Mouse (Mus musculus): Measurements from ENCODE around the gene Ucma. TPM values are rescaled to one million over a fixed set of nuclear protein-coding genes. Genes with fewer than 3 reads are reported as not detected.

Ucma gene
- polyA plus RNA-seq, 1 experiment from 2014 or later: 5.5 TPM

DNA sequence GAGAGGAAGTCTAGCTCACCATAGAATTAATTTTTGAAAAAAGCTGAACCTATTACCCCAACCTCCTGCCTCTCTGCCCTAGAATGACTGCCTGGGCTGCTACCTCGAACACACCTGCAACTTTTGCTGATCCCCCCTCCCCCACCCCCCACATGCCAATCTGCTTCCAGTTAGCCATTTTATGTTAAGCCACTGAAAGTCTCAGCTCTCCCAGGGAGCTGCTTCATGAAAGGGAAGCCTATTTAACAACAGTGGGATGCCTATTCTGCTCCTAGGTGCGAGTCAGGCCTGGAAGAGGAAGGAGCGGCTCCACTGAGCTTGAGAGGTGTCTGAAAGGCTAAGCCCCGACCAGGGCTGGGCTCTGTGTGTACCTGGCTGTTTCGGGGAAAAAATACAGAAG, 8.1 kb downstream of the Ucma start:
- Histone ChIP-seq H3K36me3 (no peaks in the 10 kb centered on the region), H3K27ac (no peak overlapping the region), H3K27me3 (no peaks in the 10 kb centered on the region), H3K9ac (no peak overlapping the region), H3K4me1 (0 out of 2 replicates have a peak, but pooled peaks cover 2% of the 10 kb centered on the region), H3K9me3 (no peaks in the 10 kb centered on the region), H3K4me2 (no peak overlapping the region), H3K4me3 (no peak overlapping the region)
- ATAC-seq (ENCODE audit: insufficient number of reproducible peaks, low FRiP score, low TSS enrichment, low read depth): no peak
- 24% methylated on average over 5 of the region's 5 CpGs for WGBS

DNA sequence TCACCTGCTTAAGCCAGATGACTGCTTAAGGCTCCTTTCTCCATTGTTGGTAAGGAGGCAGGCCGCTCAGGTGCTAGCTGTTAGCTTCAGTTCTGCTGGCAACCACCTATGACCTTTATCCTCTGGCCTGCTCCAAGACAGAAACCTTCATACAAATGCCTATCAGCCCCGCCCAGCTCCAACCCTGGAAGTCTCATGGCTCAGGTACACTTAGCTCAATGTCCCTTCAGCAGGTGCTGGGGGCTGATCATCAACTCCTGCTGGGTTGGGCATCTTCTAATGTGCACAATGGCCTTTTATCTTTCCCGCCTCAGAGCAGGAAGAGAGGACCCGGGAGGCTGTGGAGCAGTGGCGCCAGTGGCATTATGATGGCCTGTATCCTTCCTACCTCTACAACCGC, 9.1 kb downstream of the Ucma start:
- H3K27ac ChIP-seq: no peak overlapping the region
- H3K4me3 ChIP-seq: no peak overlapping the region
- no peaks in the 10 kb centered on the region for H3K9me3 ChIP-seq
- no peak overlapping the region for H3K4me2 ChIP-seq
- 0 out of 2 replicates have a peak, but pooled peaks cover under 1% of the 10 kb centered on the region for H3K36me3 ChIP-seq
- H3K9ac ChIP-seq: no peak overlapping the region
- H3K27me3 ChIP-seq: no peaks in the 10 kb centered on the region
- H3K4me1 ChIP-seq: 0 out of 2 replicates have a peak, but pooled peaks cover 2% of the 10 kb centered on the region
- no peak for ATAC-seq (ENCODE audit: insufficient number of reproducible peaks, low FRiP score, low TSS enrichment, low read depth)
- WGBS: 73% methylated on average over 6 of the region's 6 CpGs

DNA sequence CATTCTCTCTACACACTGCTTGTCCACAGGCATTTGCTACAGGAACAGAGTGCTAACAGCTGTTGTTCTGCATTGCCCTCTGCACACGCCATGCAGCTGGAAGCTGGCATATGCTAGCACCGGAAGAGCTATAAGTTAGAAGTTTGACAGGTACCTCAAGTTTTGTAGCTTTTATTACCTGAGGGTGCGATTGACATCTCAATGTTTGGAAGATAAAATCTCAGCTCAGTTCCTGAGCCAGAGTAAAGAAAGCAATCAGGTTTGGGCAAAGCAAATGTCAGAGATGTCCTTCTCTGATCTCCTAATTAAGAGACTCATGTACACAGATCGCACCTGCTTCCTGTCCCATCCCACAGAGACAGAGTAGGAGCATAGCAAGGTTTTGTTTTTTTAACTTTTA, 10.9 kb downstream of the Ucma start:
- Histone ChIP-seq H3K27ac (0 out of 2 replicates have a peak overlapping the region, but pooled peaks have one; percentile 38), H3K9me3 (no peaks in the 10 kb centered on the region), H3K9ac (no peak overlapping the region), H3K4me3 (no peak overlapping the region), H3K27me3 (no peaks in the 10 kb centered on the region), H3K36me3 (peaks cover 14% of the 10 kb centered on the region), H3K4me1 (0 out of 2 replicates have a peak, but pooled peaks cover 2% of the 10 kb centered on the region), H3K4me2 (no peak overlapping the region)
- 59% methylated on average over 4 of the region's 4 CpGs for WGBS
- ATAC-seq (ENCODE audit: insufficient number of reproducible peaks, low FRiP score, low TSS enrichment, low read depth): no peak

DNA sequence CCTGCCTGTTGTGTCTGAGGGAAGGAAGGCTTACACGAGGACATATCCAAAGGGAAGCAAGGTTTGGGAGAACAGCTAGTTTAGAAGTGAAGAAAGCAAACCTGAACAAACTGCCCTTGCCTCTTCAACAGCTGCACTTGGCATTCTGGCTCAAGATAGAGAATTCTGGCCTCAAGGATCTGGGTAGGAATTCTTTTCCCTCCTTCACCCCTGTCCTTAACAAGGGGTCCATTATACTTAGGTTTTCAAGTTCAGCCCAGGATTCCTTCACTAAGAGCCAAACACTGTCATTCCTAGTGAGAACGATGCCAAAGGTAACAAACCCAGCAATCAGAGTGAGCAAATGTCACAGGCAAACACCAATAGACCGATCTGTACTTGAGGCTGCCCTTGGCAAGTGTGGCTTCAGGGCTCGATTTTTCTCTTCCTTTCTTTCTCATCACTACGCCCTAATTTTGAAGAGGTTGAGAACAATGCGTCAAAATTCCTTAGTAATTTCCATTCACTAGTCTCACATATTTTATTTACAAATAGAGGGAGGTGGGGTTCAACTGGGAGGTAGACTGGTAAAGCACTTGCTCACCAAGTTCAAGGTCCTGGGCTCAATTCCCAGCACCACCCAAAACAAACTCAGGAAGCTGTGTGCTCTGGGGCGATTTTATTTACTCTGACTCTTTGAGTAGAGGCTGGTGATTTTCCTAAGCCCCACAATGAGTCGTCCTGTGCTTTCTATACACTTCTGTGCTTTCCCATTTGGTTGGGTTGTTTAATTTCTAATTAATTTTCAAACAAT, 11.7 kb downstream of the Ucma start:
- Histone ChIP-seq H3K27me3 (no peaks in the 10 kb centered on the region), H3K36me3 (peaks cover 17% of the 10 kb centered on the region), H3K4me3 (no peak overlapping the region), H3K9me3 (no peaks in the 10 kb centered on the region), H3K27ac (0 out of 2 replicates have a peak overlapping the region, but pooled peaks have one; percentile 38), H3K4me1 (0 out of 2 replicates have a peak, but pooled peaks cover 2% of the 10 kb centered on the region), H3K4me2 (no peak overlapping the region), H3K9ac (no peak overlapping the region)
- no peak for ATAC-seq (ENCODE audit: insufficient number of reproducible peaks, low FRiP score, low TSS enrichment, low read depth)
- WGBS: 76% methylated on average over 8 of the region's 8 CpGs

DNA sequence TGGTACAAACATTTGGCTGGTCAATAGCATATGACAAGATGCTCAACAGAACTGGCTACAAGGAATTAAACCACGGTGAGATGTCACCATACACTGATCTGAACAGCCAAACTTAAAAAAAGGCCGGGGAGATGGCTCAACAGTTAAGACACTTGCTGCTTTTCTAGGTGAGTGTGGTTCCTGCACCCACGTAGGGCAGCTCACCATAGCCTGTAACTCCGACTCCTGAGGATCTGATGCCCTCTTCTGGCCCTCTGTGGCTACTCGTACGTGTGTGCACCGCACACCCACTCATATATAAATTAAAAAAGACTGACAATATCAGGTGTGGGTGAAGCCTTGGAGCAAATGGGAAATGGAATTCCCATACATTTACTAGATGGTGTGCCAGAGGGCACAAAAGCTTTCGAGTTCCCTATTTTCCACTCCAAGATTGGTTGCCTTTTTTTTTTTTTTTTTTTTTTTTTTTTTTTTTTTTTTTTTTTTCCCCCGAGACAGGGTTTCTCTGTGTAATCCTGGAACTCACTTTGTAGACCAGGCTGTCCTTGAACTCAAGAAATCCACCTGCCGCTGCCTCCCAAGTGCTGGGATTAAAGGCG, 13.0 kb downstream of the Ucma start:
- H3K4me1 ChIP-seq: 0 out of 2 replicates have a peak, but pooled peaks cover 2% of the 10 kb centered on the region
- 78% methylated on average over 11 of the region's 11 CpGs for WGBS

DNA sequence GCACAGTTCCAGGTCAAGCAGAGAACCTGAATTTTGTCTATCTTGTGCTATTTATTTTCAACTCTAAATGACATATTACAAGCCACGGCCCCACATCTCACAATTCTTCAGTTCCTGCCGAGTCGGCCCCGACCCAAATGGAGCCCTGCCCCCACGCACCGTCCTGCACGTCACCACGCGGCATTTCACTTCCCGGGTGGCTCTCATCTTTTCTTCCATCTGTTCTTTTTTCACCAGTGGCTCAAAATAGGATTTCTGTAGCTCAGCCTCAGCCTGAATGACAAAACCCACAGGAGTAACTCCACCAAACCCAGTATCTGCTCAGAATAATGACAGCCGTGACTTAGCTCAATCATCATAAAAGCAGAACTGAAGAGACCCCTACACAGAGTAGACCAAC, 17.7 kb downstream of the Ucma start:
- 91% methylated on average over 11 of the region's 11 CpGs for WGBS
- Histone ChIP-seq H3K27me3 (no peaks in the 10 kb centered on the region), H3K9ac (no peak overlapping the region), H3K4me1 (no peaks in the 10 kb centered on the region), H3K4me3 (no peak overlapping the region), H3K4me2 (no peak overlapping the region), H3K36me3 (peaks cover 51% of the 10 kb centered on the region), H3K27ac (no peak overlapping the region), H3K9me3 (no peaks in the 10 kb centered on the region)
- ATAC-seq (ENCODE audit: insufficient number of reproducible peaks, low FRiP score, low TSS enrichment, low read depth): no peak

More for the DNA sequence above, 13.0 kb downstream of the Ucma start:
- peaks cover 23% of the 10 kb centered on the region for H3K36me3 ChIP-seq
- ATAC-seq (ENCODE audit: insufficient number of reproducible peaks, low FRiP score, low TSS enrichment, low read depth): no peak
- H3K4me3 ChIP-seq: no peak overlapping the region
- H3K27ac ChIP-seq: no peak overlapping the region
- H3K9me3 ChIP-seq: no peaks in the 10 kb centered on the region
- no peaks in the 10 kb centered on the region for H3K27me3 ChIP-seq
- no peak overlapping the region for H3K9ac ChIP-seq
- H3K4me2 ChIP-seq: no peak overlapping the region

DNA sequence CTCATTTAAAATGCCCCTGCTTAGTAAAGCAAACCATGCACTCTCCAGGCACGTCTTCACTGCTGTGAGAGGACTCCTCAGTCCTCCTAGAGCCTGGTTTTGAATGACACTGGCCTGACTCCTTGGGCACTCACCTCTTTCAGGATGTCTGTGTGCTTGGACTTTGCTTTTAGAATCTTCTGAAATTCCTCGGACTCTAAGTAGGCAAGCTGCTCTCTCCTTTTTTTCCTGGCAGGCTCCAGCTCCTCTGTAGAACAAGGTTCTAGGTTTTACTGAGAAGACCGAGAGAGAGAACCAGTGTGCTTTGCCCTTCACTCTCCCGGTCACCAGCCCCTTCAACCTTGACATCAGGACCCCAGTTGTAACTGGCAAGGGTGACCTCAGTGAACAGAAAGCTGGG, 18.5 kb downstream of the Ucma start:
- Histone ChIP-seq H3K27me3 (no peaks in the 10 kb centered on the region), H3K9me3 (no peaks in the 10 kb centered on the region), H3K4me2 (no peak overlapping the region), H3K27ac (no peak overlapping the region), H3K4me3 (no peak overlapping the region), H3K36me3 (peaks cover 56% of the 10 kb centered on the region), H3K4me1 (no peaks in the 10 kb centered on the region), H3K9ac (no peak overlapping the region)
- WGBS: 91% methylated on average over 4 of the region's 4 CpGs
- ATAC-seq (ENCODE audit: insufficient number of reproducible peaks, low FRiP score, low TSS enrichment, low read depth): no peak

DNA sequence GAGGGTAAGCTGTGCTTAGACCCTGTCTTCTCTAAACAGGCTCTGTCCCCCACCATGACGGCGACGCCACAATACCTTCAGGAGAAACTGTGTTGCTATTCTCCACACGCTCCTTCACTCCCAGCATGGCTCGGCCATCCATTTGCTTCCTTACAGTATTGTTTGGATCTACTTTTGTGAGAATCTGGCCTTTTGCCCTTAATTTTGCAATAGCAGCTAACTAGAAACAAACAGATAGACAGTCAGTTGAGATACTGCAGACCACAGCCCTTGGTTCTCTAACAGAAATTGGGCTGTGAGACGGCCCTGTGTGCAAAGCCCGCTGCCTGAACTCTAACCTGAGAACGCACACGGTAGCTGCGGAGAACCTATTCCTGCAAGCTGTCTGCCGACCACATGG, 19.7 kb downstream of the Ucma start:
- Histone ChIP-seq H3K4me3 (no peak overlapping the region), H3K9me3 (no peaks in the 10 kb centered on the region), H3K27ac (no peak overlapping the region), H3K9ac (no peak overlapping the region), H3K4me1 (no peaks in the 10 kb centered on the region), H3K27me3 (no peaks in the 10 kb centered on the region), H3K36me3 (peaks cover 62% of the 10 kb centered on the region), H3K4me2 (no peak overlapping the region)
- no peak for ATAC-seq (ENCODE audit: insufficient number of reproducible peaks, low FRiP score, low TSS enrichment, low read depth)
- WGBS: 92% methylated on average over 11 of the region's 11 CpGs

DNA sequence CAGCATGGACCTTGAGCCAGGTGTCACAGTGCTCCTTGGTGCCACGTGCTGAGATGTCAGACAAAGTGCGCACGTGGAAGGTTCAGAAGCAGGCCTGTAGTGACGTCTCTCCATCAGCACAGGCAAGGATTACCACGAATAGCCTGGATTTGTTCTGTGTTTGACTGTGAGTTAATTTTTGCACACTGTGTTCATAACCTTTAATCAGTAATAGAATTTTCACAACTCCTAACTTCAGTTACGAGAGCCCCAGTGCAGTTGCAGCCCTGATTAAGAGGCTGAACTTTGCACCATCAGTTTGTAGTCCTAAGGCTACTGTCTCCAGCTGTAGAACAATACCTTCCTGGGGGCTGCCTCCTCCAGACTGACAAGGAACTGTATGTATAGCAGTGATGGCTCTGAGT, 20.5 kb downstream of the Ucma start:
- no peak for ATAC-seq (ENCODE audit: insufficient number of reproducible peaks, low FRiP score, low TSS enrichment, low read depth)
- Histone ChIP-seq H3K4me3 (no peak overlapping the region), H3K36me3 (peaks cover 62% of the 10 kb centered on the region), H3K9me3 (no peaks in the 10 kb centered on the region), H3K9ac (no peak overlapping the region), H3K4me1 (no peaks in the 10 kb centered on the region), H3K27ac (no peak overlapping the region), H3K27me3 (no peaks in the 10 kb centered on the region), H3K4me2 (no peak overlapping the region)
- WGBS: 89% methylated on average over 6 of the region's 6 CpGs

DNA sequence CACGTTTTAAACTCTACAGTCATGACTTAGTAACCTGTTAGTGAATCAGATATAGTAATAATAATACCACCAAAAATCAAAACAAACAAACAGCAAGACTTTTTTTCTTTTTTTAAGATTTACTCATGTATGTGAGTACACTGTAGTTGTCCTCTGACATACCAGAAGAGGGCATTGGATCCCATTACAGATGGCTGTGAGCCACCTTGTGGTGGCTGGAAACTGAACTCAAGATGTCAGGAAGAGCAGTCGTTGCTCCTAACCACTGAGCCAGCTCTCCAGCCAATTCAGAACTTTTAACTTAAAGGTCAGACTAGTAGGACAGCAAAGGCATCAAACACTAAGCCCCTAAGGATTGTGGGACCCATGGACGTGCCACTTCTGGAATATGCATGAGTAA, 23.0 kb downstream of the Ucma start:
- Histone ChIP-seq H3K4me2 (no peak overlapping the region), H3K36me3 (peaks cover 57% of the 10 kb centered on the region), H3K9me3 (no peaks in the 10 kb centered on the region), H3K4me1 (no peaks in the 10 kb centered on the region), H3K4me3 (no peak overlapping the region), H3K27me3 (no peaks in the 10 kb centered on the region), H3K9ac (no peak overlapping the region), H3K27ac (no peak overlapping the region)
- ATAC-seq (ENCODE audit: insufficient number of reproducible peaks, low FRiP score, low TSS enrichment, low read depth): no peak
- 76% methylated on average over 3 of the region's 3 CpGs for WGBS

DNA sequence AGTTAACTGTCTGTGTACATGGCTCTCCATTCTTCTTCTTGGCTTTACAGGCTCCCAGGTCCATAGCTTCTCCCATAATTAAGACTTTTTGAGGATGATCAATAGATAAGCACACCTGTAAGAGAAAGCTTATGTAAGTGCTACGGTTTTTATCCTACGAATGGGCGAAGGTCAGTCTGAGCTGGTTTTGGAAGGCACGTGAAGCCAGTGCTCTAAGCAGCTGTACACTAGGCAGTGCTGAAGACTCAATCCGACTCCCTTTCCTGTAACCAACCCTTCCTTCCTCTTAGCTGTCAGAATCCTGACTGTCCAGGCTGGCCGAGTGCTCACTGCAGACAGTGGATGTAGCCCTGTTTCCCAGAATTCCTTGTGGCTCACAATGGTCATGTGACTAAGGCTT, 25.3 kb downstream of the Ucma start:
- Histone ChIP-seq H3K9ac (no peak overlapping the region), H3K4me3 (no peak overlapping the region), H3K36me3 (peaks cover 61% of the 10 kb centered on the region), H3K27ac (no peak overlapping the region), H3K4me1 (no peaks in the 10 kb centered on the region), H3K9me3 (no peaks in the 10 kb centered on the region), H3K27me3 (no peaks in the 10 kb centered on the region), H3K4me2 (no peak overlapping the region)
- no peak for ATAC-seq (ENCODE audit: insufficient number of reproducible peaks, low FRiP score, low TSS enrichment, low read depth)
- WGBS: 93% methylated on average over 6 of the region's 6 CpGs

DNA sequence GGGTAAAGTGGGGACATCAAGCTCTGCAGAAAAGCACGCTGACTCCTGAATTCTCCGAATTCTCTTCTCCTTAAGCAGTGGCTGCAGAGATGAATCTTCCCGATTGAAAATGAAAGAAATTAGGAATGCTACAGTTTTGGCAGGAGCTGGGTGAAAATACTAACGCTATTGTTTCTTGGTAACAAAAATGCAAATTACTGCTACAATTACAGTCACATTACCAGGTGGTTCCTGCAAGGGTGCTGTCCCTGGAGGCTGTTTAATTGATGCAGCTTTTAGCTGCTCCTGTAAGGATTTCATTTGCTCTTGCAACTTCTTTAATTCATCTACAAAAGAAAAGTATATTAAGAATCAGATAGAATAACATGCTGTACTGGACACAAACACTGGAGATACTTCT, 31.2 kb downstream of the Ucma start:
- Histone ChIP-seq H3K9ac (no peak overlapping the region), H3K4me1 (0 out of 2 replicates have a peak, but pooled peaks cover 9% of the 10 kb centered on the region), H3K36me3 (peaks cover 47% of the 10 kb centered on the region), H3K4me2 (no peak overlapping the region), H3K4me3 (no peak overlapping the region), H3K9me3 (no peaks in the 10 kb centered on the region), H3K27me3 (no peaks in the 10 kb centered on the region), H3K27ac (no peak overlapping the region)
- no peak for ATAC-seq (ENCODE audit: insufficient number of reproducible peaks, low FRiP score, low TSS enrichment, low read depth)
- 91% methylated on average over 4 of the region's 4 CpGs for WGBS

Measured in limb, embryonic 15.5 days (tissue).